Mouse (Mus musculus) liver, embryonic 14.5 days (tissue): ENCODE data around the gene Ttyh2. TPM values are rescaled to one million over a fixed set of nuclear protein-coding genes. Genes with fewer than 3 reads are reported as not detected.
"Not testable (repeated sequence)": the region's sequence is repeated elsewhere in the genome, so short reads cannot be mapped to it uniquely, and the experiment has no call there.

ENCODE experiments used
- ATAC-seq: fragments of 200-750 bp; cut with Nextera tagmentation; 2 replicates; pipeline ENCODE4 v1.8.0; 2017; ENCODE audit warnings: moderate number of reproducible peaks, mild to moderate bottlenecking, moderate library complexity; ENCODE audit not compliant: insufficient read depth
- DNase-seq, 3 experiments: peaks; one replicate each; pipeline ENCODE4 v3.0.0-alpha.2; 2012 to 2013; ENCODE audit warnings: low read depth in 3 of 3, low spot score in 3 of 3
- H3K27ac ChIP-seq: fragments of 300-500 bp; sonication (generic); 2 replicates; pipeline ENCODE4 v1.5.1; 2014; ENCODE audit warnings: moderate library complexity, mild to moderate bottlenecking, control low read depth, inconsistent platforms
- H3K27me3 ChIP-seq: fragments of 300-500 bp; sonication (generic); 2 replicates; pipeline ENCODE4 v1.6.1; 2014; ENCODE audit warnings: mild to moderate bottlenecking, low read length, moderate library complexity; ENCODE audit not compliant: control insufficient read depth, insufficient read depth
- H3K36me3 ChIP-seq: fragments of 300-500 bp; sonication (generic); replicated peaks from 2 replicates; pipeline ENCODE4 v1.6.1; 2014; ENCODE audit warnings: low read depth; ENCODE audit not compliant: control insufficient read depth, insufficient read depth
- H3K4me1 ChIP-seq, 2 experiments: fragments of 200-500 bp in 1 of 2; fragments of 300-500 bp in 1 of 2; sonication (generic) in 1 of 2; replicated peaks; 2 replicates each; pipeline ENCODE4 v1.6.1; 2012 to 2014; ENCODE audit warnings: antibody characterized with exemption in 1 of 2, inconsistent platforms in 1 of 2, low read length in 1 of 2; ENCODE audit not compliant: control insufficient read depth in 2 of 2, insufficient read depth in 2 of 2
- H3K4me2 ChIP-seq: fragments of 300-500 bp; sonication (generic); 2 replicates; pipeline ENCODE4 v1.6.1; 2014; ENCODE audit warnings: low read depth, mild to moderate bottlenecking, control low read depth, moderate library complexity
- H3K4me3 ChIP-seq, 2 experiments: fragments of 200-500 bp in 1 of 2; fragments of 300-500 bp in 1 of 2; sonication (generic) in 1 of 2; 2 replicates each; pipeline ENCODE4 v1.5.1; 2012 to 2014; ENCODE audit warnings: low read depth in 2 of 2, low read length in 2 of 2, mild to moderate bottlenecking in 2 of 2, control low read depth in 1 of 2, inconsistent platforms in 1 of 2, moderate library complexity in 1 of 2; ENCODE audit not compliant: insufficient read depth in 1 of 2
- H3K9ac ChIP-seq: fragments of 300-500 bp; sonication (generic); replicated peaks from 2 replicates; pipeline ENCODE4 v1.6.1; 2014; ENCODE audit warnings: mild to moderate bottlenecking, control low read depth, moderate library complexity
- H3K9me3 ChIP-seq: fragments of 300-500 bp; sonication (generic); 2 replicates; pipeline ENCODE4 v1.6.1; 2016; ENCODE audit warnings: low read length, mixed read lengths; ENCODE audit not compliant: control insufficient read depth
- CTCF ChIP-seq: IDR thresholded peaks from 2 replicates; pipeline ENCODE4 v1.5.1; 2016; ENCODE audit warnings: antibody characterized with exemption, low read depth, control low read depth
- EP300 ChIP-seq: IDR thresholded peaks from 2 replicates; pipeline ENCODE4 v1.6.1; 2016; ENCODE audit warnings: antibody characterized with exemption, low read depth
- WGBS: fragments of 180-500 bp; shearing (Covaris S2); extraction: QIAGEN DNeasy Blood & Tissue Kit; methylation state at CpG from one replicate; pipeline ENCODE4 v1.1.7; 2014; ENCODE audit not compliant: insufficient replicate concordance; 5-methylcytosine and 5-hydroxymethylcytosine counted together
- polyA plus RNA-seq, 2 experiments: library from polyadenylated mRNA; depleted of rRNA in 1 of 2; stranded (reverse) in 1 of 2; unstranded in 1 of 2; fragments of >200 nt; fragmentation: Nextera tagmentation in 1 of 2; extraction: Ambion mirVana in 1 of 2; gene quantifications; 2 replicates each; pipeline versions ENCODE4 v1.2.1 to v1.2.3; 2012 to 2014

Ttyh2 gene
- polyA plus RNA-seq, 2 experiments = 2.7 to 6.5 TPM

- Histone ChIP-seq H3K27ac (no peak overlapping the region), H3K36me3 (peaks cover 6% of the 10 kb centered on the region), H3K4me3 (no peak overlapping the region), H3K9me3 (no peaks in the 10 kb centered on the region), H3K27me3 (no peaks in the 10 kb centered on the region), H3K4me2 (no peak overlapping the region), H3K9ac (no peak overlapping the region), H3K4me1 (peaks cover 5 to 9% of the 10 kb centered on the region in 2 experiments; a peak in 2 of 4 replicates)
- ATAC-seq (no peak), DNase-seq (no peak)
- TF ChIP-seq EP300 (no peak), CTCF (no peak)
- WGBS = 20% methylated on average over 2 of the region's 2 CpGs
Observed at GRCm38 (mm10) chr11:114665463-114665862, 9.8 kb upstream of the Ttyh2 start.

- Histone ChIP-seq H3K4me2 (no peak overlapping the region), H3K4me3 (no peak overlapping the region), H3K9ac (no peak overlapping the region), H3K27ac (no peak overlapping the region), H3K9me3 (no peaks in the 10 kb centered on the region), H3K4me1 (peaks cover 5 to 16% of the 10 kb centered on the region in 2 experiments), H3K27me3 (no peaks in the 10 kb centered on the region), H3K36me3 (peaks cover 20% of the 10 kb centered on the region)
- ATAC-seq = no peak
- 25% methylated on average over 13 of the region's 13 CpGs for WGBS
- no peak for DNase-seq
- TF ChIP-seq EP300 (no peak), CTCF (no peak)
Observed at GRCm38 (mm10) chr11:114666786-114667185, 8.4 kb upstream of the Ttyh2 start.

- H3K4me1 ChIP-seq = peaks cover 5 to 16% of the 10 kb centered on the region in 2 experiments
- peaks cover 26% of the 10 kb centered on the region for H3K36me3 ChIP-seq
- H3K9ac ChIP-seq = no peak overlapping the region
- no peak for TF ChIP-seq CTCF
- TF ChIP-seq EP300 = no peak
- no peak overlapping the region for H3K4me2 ChIP-seq
- WGBS = 18% methylated on average over 16 of the region's 18 CpGs
- ATAC-seq = no peak
- no peaks in the 10 kb centered on the region for H3K9me3 ChIP-seq
- DNase-seq = no peak
- no peak overlapping the region for H3K27ac ChIP-seq
- H3K4me3 ChIP-seq = no peak overlapping the region
- no peaks in the 10 kb centered on the region for H3K27me3 ChIP-seq
Observed at GRCm38 (mm10) chr11:114667236-114667931, 7.8 kb upstream of the Ttyh2 start.

DNA sequence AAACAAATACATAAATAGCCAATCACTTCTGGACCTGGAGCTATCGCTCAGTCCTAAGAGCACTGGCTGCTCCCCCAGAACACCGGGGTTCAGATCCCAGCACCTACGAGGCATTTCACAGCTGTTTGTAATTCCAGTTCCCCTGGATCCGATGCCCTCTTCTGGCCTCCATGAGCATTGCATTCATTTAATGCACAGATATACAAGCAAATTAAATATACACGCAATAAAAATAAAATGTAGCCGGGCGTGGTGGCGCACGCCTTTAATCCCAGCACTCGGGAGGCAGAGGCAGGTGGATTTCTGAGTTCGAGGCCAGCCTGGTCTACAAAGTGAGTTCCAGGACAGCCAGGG, 7.3 kb upstream of the Ttyh2 start:
- H3K4me1 ChIP-seq = peaks cover 5 to 16% of the 10 kb centered on the region in 2 experiments
- not testable (repeated sequence) for ATAC-seq, H3K4me2 ChIP-seq

DNA sequence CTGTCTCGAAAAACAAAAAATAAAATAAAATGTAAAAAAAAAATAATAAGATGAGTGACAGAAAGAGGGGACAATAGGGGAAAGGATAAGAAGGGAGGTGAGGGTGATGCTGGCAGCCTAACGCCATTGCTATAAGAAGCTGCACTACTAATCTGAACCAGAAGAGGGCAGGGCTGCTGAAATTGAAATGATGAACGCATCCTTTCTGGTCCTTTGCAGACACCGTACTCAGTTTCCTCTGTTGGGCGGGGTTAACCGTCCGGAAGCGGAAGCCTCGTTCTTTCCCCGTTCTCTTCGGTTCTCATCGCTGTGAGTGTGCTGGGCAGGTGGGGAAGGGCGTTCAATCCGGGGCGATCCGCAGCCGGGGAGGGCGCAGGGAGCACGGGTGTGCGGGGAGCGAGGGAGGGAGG, 6.9 kb upstream of the Ttyh2 start, which contains the start of gene Rpl38:
TSS of gene Rpl38 (plus strand) at position 224 of the 410 bp plus-strand sequence.
- Histone ChIP-seq H3K36me3 (peaks cover 31% of the 10 kb centered on the region), H3K4me2 (peak within 1 kb of the TSS; percentile 77), H3K9ac (peak within 1 kb of the TSS; percentile 90), H3K4me1 (peaks cover 5 to 16% of the 10 kb centered on the region in 2 experiments), H3K27me3 (no peaks in the 10 kb centered on the region), H3K9me3 (no peaks in the 10 kb centered on the region), H3K27ac (peak within 1 kb of the TSS; percentile 18), H3K4me3 (peak within 1 kb of the TSS; percentile 75 to 92)
- WGBS = under 1% methylated on average over 21 of the region's 21 CpGs
- TF ChIP-seq EP300 (no peak), CTCF (peak; percentile 90)
- DNase-seq (peak; percentile 92 to 94 (median 92)), ATAC-seq (peak; percentile 86)

More for the DNA sequence above, 7.3 kb upstream of the Ttyh2 start:
- not testable (repeated sequence) for H3K4me3 ChIP-seq, H3K27me3 ChIP-seq, DNase-seq, H3K27ac ChIP-seq, H3K9ac ChIP-seq, H3K9me3 ChIP-seq
- H3K36me3 ChIP-seq = peaks cover 28% of the 10 kb centered on the region
- WGBS = 16% methylated on average over 11 of the region's 11 CpGs
- peak; percentile 48; the same call in 1 of the 2 replicates for TF ChIP-seq CTCF
